Mouse (Mus musculus): ENCODE results near the gene Arg2.

GRCm38 (mm10) chr12:79131178-79131675 is 650 bp downstream of the Arg2 start:
- TF ChIP-seq CTCF (IDR thresholded peaks at IDR 0.05; ENCODE audit: low read depth) (no peak), EP300 (optimal IDR thresholded peaks at IDR 0.05) (no peak)

Data from stomach, postnatal 0 days (tissue).